Mouse (Mus musculus) limb, embryonic 15.5 days (tissue): Measurements from ENCODE around the gene Gm15023. TPM values are rescaled to one million over a fixed set of nuclear protein-coding genes. Genes with fewer than 3 reads are reported as not detected.
"Not testable (repeated sequence)": the region's sequence is repeated elsewhere in the genome, so short reads cannot be mapped to it uniquely, and the experiment has no call there.

Experiments used
- ATAC-seq: fragments of 200-750 bp; cut with Nextera tagmentation; 2 replicates; pipeline ENCODE4 v1.8.0; 2017; ENCODE audit warnings: low read depth, moderate TSS enrichment; ENCODE audit not compliant: insufficient number of reproducible peaks, low FRiP score, low TSS enrichment
- H3K27ac ChIP-seq: fragments of 300-500 bp; sonication (generic); 2 replicates; pipeline ENCODE4 v1.5.1; 2015; ENCODE audit warnings: moderate library complexity, mild to moderate bottlenecking, inconsistent platforms
- H3K27me3 ChIP-seq: fragments of 300-500 bp; sonication (generic); 2 replicates; pipeline ENCODE4 v1.6.1; 2015; ENCODE audit warnings: inconsistent platforms
- H3K36me3 ChIP-seq: fragments of 300-500 bp; sonication (generic); 2 replicates; pipeline ENCODE4 v1.6.1; 2015; ENCODE audit warnings: inconsistent platforms
- H3K4me1 ChIP-seq: fragments of 300-500 bp; sonication (generic); 2 replicates; pipeline ENCODE4 v1.6.1; 2015; ENCODE audit warnings: inconsistent platforms
- H3K4me2 ChIP-seq: fragments of 300-500 bp; sonication (generic); 2 replicates; pipeline ENCODE4 v1.6.1; 2015; ENCODE audit warnings: mild to moderate bottlenecking, inconsistent platforms
- H3K4me3 ChIP-seq: fragments of 300-500 bp; sonication (generic); 2 replicates; pipeline ENCODE4 v1.5.1; 2015; ENCODE audit warnings: mild to moderate bottlenecking, inconsistent platforms
- H3K9ac ChIP-seq: fragments of 300-500 bp; sonication (generic); 2 replicates; pipeline ENCODE4 v1.6.1; 2015; ENCODE audit warnings: inconsistent platforms
- H3K9me3 ChIP-seq: fragments of 300-500 bp; sonication (generic); 2 replicates; pipeline ENCODE4 v1.6.1; 2016; ENCODE audit warnings: inconsistent platforms
- WGBS: fragments of 180-500 bp; shearing (Covaris S2); methylation state at CpG from one replicate; pipeline ENCODE4 v1.1.7; 2015; 5-methylcytosine and 5-hydroxymethylcytosine counted together
- polyA plus RNA-seq: library from polyadenylated mRNA; unstranded; fragments of >200 nt; fragmentation: Nextera tagmentation; extraction: Ambion mirVana; gene quantifications from 2 replicates; pipeline ENCODE4 v1.2.1, GENCODE M21; 2015

Gm15023 gene
- polyA plus RNA-seq: not detected in 2 replicates

- not testable (repeated sequence) for H3K27me3 ChIP-seq, H3K27ac ChIP-seq, H3K4me1 ChIP-seq, H3K4me3 ChIP-seq, H3K36me3 ChIP-seq, H3K9me3 ChIP-seq, H3K9ac ChIP-seq, ATAC-seq, H3K4me2 ChIP-seq
- WGBS: 100% methylated on average over 5 of the region's 14 CpGs
Measured at GRCm38 (mm10) chrX:135177532-135177931, at the start of gene Gm15023. Gene Gm15023 (minus strand): TSS chrX:135177632.

- no peak within 1 kb of the TSS for H3K27ac ChIP-seq
- ATAC-seq: no peak
- WGBS: 27% methylated on average over 13 of the region's 13 CpGs
- peak within 1 kb of the TSS; percentile 43 for H3K4me2 ChIP-seq
- H3K9me3 ChIP-seq: no peaks in the 10 kb centered on the region
- H3K4me3 ChIP-seq: peak within 1 kb of the TSS; percentile 29
- peaks cover 16% of the 10 kb centered on the region for H3K27me3 ChIP-seq
- no peaks in the 10 kb centered on the region for H3K4me1 ChIP-seq
- H3K9ac ChIP-seq: no peak within 1 kb of the TSS
- no peaks in the 10 kb centered on the region for H3K36me3 ChIP-seq
Measured at GRCm38 (mm10) chrX:135210436-135211221, 33.2 kb upstream of the Gm15023 start, which contains the start of gene Tceal6. Gene Tceal6 (minus strand): TSS chrX:135210687.

GRCm38 (mm10) chrX:135209773-135210435, 32.5 kb upstream of the Gm15023 start:
- 31% methylated on average over 21 of the region's 21 CpGs for WGBS

GRCm38 (mm10) chrX:135189924-135190323, 12.5 kb upstream of the Gm15023 start:
- H3K36me3 ChIP-seq, H3K4me3 ChIP-seq, H3K9me3 ChIP-seq, H3K27ac ChIP-seq, H3K9ac ChIP-seq, H3K4me1 ChIP-seq, H3K27me3 ChIP-seq, ATAC-seq, H3K4me2 ChIP-seq: not testable (repeated sequence)
- WGBS: no CpG with 5 or more reads among the region's 6 CpGs

More at GRCm38 (mm10) chrX:135209773-135210435, 32.5 kb upstream of the Gm15023 start:
- H3K4me1 ChIP-seq, H3K9me3 ChIP-seq, H3K27ac ChIP-seq, H3K36me3 ChIP-seq, ATAC-seq, H3K9ac ChIP-seq: not testable (repeated sequence)
- Histone ChIP-seq H3K4me3 (peak overlapping the region; percentile 29), H3K4me2 (peak overlapping the region; percentile 43), H3K27me3 (peaks cover 16% of the 10 kb centered on the region)

GRCm38 (mm10) chrX:135188661-135189060, 11.2 kb upstream of the Gm15023 start:
- H3K9ac ChIP-seq, H3K36me3 ChIP-seq, H3K4me1 ChIP-seq, ATAC-seq, H3K9me3 ChIP-seq, H3K4me3 ChIP-seq, H3K27ac ChIP-seq, H3K4me2 ChIP-seq, H3K27me3 ChIP-seq: not testable (repeated sequence)
- WGBS: no CpG with 5 or more reads among the region's 3 CpGs

Other genes starting within 250 kb of the Gm15023 start
- 0.55 and 0.73 TPM in 2 replicates for gene Nxf2, start 212.9 kb downstream of the Gm15023 start, polyA plus RNA-seq
- 6.2 and 6.5 TPM in 2 replicates for gene Zmat1, start 168.4 kb downstream of the Gm15023 start, polyA plus RNA-seq
- gene Tceal6, start 33.1 kb upstream of the Gm15023 start, polyA plus RNA-seq: 7.1 and 11.8 TPM in 2 replicates
- gene Pramel3, start 124.7 kb upstream of the Gm15023 start, polyA plus RNA-seq: not detected in 2 replicates
- gene Gm5128, start 195.7 kb upstream of the Gm15023 start, polyA plus RNA-seq: 0.09 TPM in 1 of 2 replicates, not detected in the other